Mouse (Mus musculus) layer of hippocampus, postnatal 14 days (tissue): ENCODE results near the gene Ahrr. TPM values are rescaled to one million over a fixed set of nuclear protein-coding genes. Genes with fewer than 3 reads are reported as not detected.

Source experiments
- DNase-seq, 2 experiments: peaks; one replicate each; pipeline ENCODE4 v3.0.0; 2021 to 2022; ENCODE audit warnings: low spot score in 2 of 2, mixed read lengths in 1 of 2
- total RNA-seq, 2 experiments: library from RNA; stranded (reverse); gene quantifications; 2 replicates each; pipeline ENCODE4 v1.2.3; 2021

The Ahrr gene
- total RNA-seq, 2 experiments from 2014 or later, result 0.85 to 0.93 TPM

GRCm38 (mm10) chr13:74245214-74245898 is 46.8 kb downstream of the Ahrr start:
- peak; percentile 54 to 83 for DNase-seq

- no peak for DNase-seq
Observed at GRCm38 (mm10) chr13:74237574-74237973, 54.6 kb downstream of the Ahrr start.

- no peak for DNase-seq
Observed at GRCm38 (mm10) chr13:74220659-74221058, 71.5 kb downstream of the Ahrr start.

GRCm38 (mm10) chr13:74218441-74218840 is 73.7 kb downstream of the Ahrr start:
- DNase-seq, result no peak

GRCm38 (mm10) chr13:74208986-74209345 is 83.2 kb downstream of the Ahrr start:
- DNase-seq, result no peak

- DNase-seq, result peak; percentile 90 to 91
Observed at GRCm38 (mm10) chr13:74208317-74208985, 83.7 kb downstream of the Ahrr start, which contains the start of gene Exoc3. Exoc3 (minus strand) TSS chr13:74208732.

- no peak for DNase-seq
Observed at GRCm38 (mm10) chr13:74196451-74196850, 95.7 kb downstream of the Ahrr start.

- DNase-seq, result peak in 1 of 2 experiments; percentile 18
Observed at GRCm38 (mm10) chr13:74192613-74193012, 99.5 kb downstream of the Ahrr start.

GRCm38 (mm10) chr13:74183011-74183695 is 109.0 kb downstream of the Ahrr start:
- no peak for DNase-seq

GRCm38 (mm10) chr13:74172036-74172435 is 120.1 kb downstream of the Ahrr start:
- DNase-seq, result no peak

GRCm38 (mm10) chr13:74169446-74170164 is 122.5 kb downstream of the Ahrr start:
- no peak for DNase-seq

- no peak for DNase-seq
Observed at GRCm38 (mm10) chr13:74167492-74167891, 124.6 kb downstream of the Ahrr start.

- no peak for DNase-seq
Observed at GRCm38 (mm10) chr13:74167057-74167413, 125.1 kb downstream of the Ahrr start.

- DNase-seq, result peak; percentile 25 to 30
Observed at GRCm38 (mm10) chr13:74166348-74167056, 125.6 kb downstream of the Ahrr start.

Other genes starting within 250 kb of the Ahrr start
- gene Cep72, start 230.0 kb downstream of the Ahrr start, total RNA-seq, result 1 to 10 TPM; 1.7 to 2.2 TPM
- 1 to 10 TPM in 1 of 2 experiments, under 1 TPM in 1; 0.93 to 1.6 TPM for gene Slc9a3, start 170.9 kb downstream of the Ahrr start, total RNA-seq
- 10 to 100 TPM; 66.3 to 71.9 TPM for gene Exoc3, start 83.6 kb downstream of the Ahrr start, total RNA-seq
- gene Pdcd6, start 25.2 kb upstream of the Ahrr start, total RNA-seq, result 10 to 100 TPM; 72.6 to 73.5 TPM
- gene Sdha, start 57.9 kb upstream of the Ahrr start, total RNA-seq, result 100 to 1,000 TPM; 280 to 283 TPM
- 10 to 100 TPM; 63.4 to 74.2 TPM for gene Ccdc127, start 58.0 kb upstream of the Ahrr start, total RNA-seq
- under 1 TPM in 1 of 2 experiments, not detected in 1; 0.14 TPM for gene Lrrc14b, start 71.7 kb upstream of the Ahrr start, total RNA-seq
- gene Zfp72, start 98.5 kb upstream of the Ahrr start, total RNA-seq, result 1 to 10 TPM; 3.5 to 5.1 TPM
- 100 to 1,000 TPM; 263 to 269 TPM for gene Ftl1-ps1, start 107.4 kb upstream of the Ahrr start, total RNA-seq
- gene Zfp825, start 201.7 kb upstream of the Ahrr start, total RNA-seq, result 1 to 10 TPM; 6.2 to 6.3 TPM